Mouse (Mus musculus): ENCODE data around the gene Ripor3. TPM values are rescaled to one million over a fixed set of nuclear protein-coding genes. Genes with fewer than 3 reads are reported as not detected.
A peak's percentile ranks its signal among the peaks of the same experiment; 100 is the strongest.

Ripor3 gene
- polyA plus RNA-seq, 1 experiment, result 0.84 TPM

- no peak overlapping the region for H3K27ac ChIP-seq (ENCODE audit: insufficient read depth, low read length)
- peaks cover 32% of the 10 kb centered on the region for H3K4me1 ChIP-seq (ENCODE audit: control insufficient read depth, insufficient read depth, low read length)
- no peak for DNase-seq
- H3K4me3 ChIP-seq (replicated peaks; ENCODE audit: insufficient read depth, low read depth, low read length), result no peak overlapping the region
- no peak for TF ChIP-seq POLR2A (IDR thresholded peaks at IDR 0.05; ENCODE audit: borderline replicate concordance, insufficient read depth, low read length)
- no peak for TF ChIP-seq CTCF (IDR thresholded peaks at IDR 0.05; ENCODE audit: borderline replicate concordance, insufficient read depth, low read depth, low read length)
- WGBS, result 79% methylated on average over 4 of the region's 4 CpGs
- H3K27me3 ChIP-seq (ENCODE audit: control insufficient read depth, insufficient read depth, low read length), result no peaks in the 10 kb centered on the region
Observed at GRCm38 (mm10) chr2:167959384-167959911, 51.0 kb downstream of the Ripor3 start.

GRCm38 (mm10) chr2:167958843-167959242 is 51.6 kb downstream of the Ripor3 start:
- Histone ChIP-seq H3K4me3 (replicated peaks; ENCODE audit: insufficient read depth, low read depth, low read length) (no peak overlapping the region), H3K27me3 (ENCODE audit: control insufficient read depth, insufficient read depth, low read length) (no peaks in the 10 kb centered on the region), H3K4me1 (ENCODE audit: control insufficient read depth, insufficient read depth, low read length) (peaks cover 32% of the 10 kb centered on the region), H3K27ac (ENCODE audit: insufficient read depth, low read length) (no peak overlapping the region)
- TF ChIP-seq POLR2A (IDR thresholded peaks at IDR 0.05; ENCODE audit: borderline replicate concordance, insufficient read depth, low read length), result no peak
- no peak for TF ChIP-seq CTCF (IDR thresholded peaks at IDR 0.05; ENCODE audit: borderline replicate concordance, insufficient read depth, low read depth, low read length)
- WGBS, result 2% methylated on average over 4 of the region's 4 CpGs
- peak; percentile 73 to 84 for DNase-seq

- H3K27ac ChIP-seq (ENCODE audit: insufficient read depth, low read length), result no peak overlapping the region
- no peaks in the 10 kb centered on the region for H3K27me3 ChIP-seq (ENCODE audit: control insufficient read depth, insufficient read depth, low read length)
- WGBS, result 6% methylated on average over 5 of the region's 5 CpGs
- H3K4me1 ChIP-seq (ENCODE audit: control insufficient read depth, insufficient read depth, low read length), result peaks cover 26% of the 10 kb centered on the region
- H3K4me3 ChIP-seq (replicated peaks; ENCODE audit: insufficient read depth, low read depth, low read length), result no peak overlapping the region
- peak; percentile 64 to 70 for DNase-seq
- TF ChIP-seq CTCF (IDR thresholded peaks at IDR 0.05; ENCODE audit: borderline replicate concordance, insufficient read depth, low read depth, low read length), result no peak
- TF ChIP-seq POLR2A (IDR thresholded peaks at IDR 0.05; ENCODE audit: borderline replicate concordance, insufficient read depth, low read length), result no peak
Observed at GRCm38 (mm10) chr2:167958082-167958788, 52.2 kb downstream of the Ripor3 start.

GRCm38 (mm10) chr2:167957539-167957938 is 52.9 kb downstream of the Ripor3 start:
- Histone ChIP-seq H3K4me3 (replicated peaks; ENCODE audit: insufficient read depth, low read depth, low read length) (no peak overlapping the region), H3K27ac (ENCODE audit: insufficient read depth, low read length) (no peak overlapping the region), H3K4me1 (ENCODE audit: control insufficient read depth, insufficient read depth, low read length) (peaks cover 19% of the 10 kb centered on the region), H3K27me3 (ENCODE audit: control insufficient read depth, insufficient read depth, low read length) (no peaks in the 10 kb centered on the region)
- no peak for DNase-seq
- TF ChIP-seq POLR2A (IDR thresholded peaks at IDR 0.05; ENCODE audit: borderline replicate concordance, insufficient read depth, low read length), result no peak
- peak; percentile 14; the same call in 1 of the 2 replicates for TF ChIP-seq CTCF (IDR thresholded peaks at IDR 0.05; ENCODE audit: borderline replicate concordance, insufficient read depth, low read depth, low read length)
- 100% methylated on average over 1 of the region's 1 CpGs for WGBS

GRCm38 (mm10) chr2:167954928-167955327 is 55.5 kb downstream of the Ripor3 start:
- no peak for DNase-seq
- H3K27me3 ChIP-seq (ENCODE audit: control insufficient read depth, insufficient read depth, low read length), result no peaks in the 10 kb centered on the region
- peaks cover 34% of the 10 kb centered on the region for H3K4me1 ChIP-seq (ENCODE audit: control insufficient read depth, insufficient read depth, low read length)
- TF ChIP-seq CTCF (IDR thresholded peaks at IDR 0.05; ENCODE audit: borderline replicate concordance, insufficient read depth, low read depth, low read length) (no peak), POLR2A (IDR thresholded peaks at IDR 0.05; ENCODE audit: borderline replicate concordance, insufficient read depth, low read length) (no peak)
- H3K4me3 ChIP-seq (replicated peaks; ENCODE audit: insufficient read depth, low read depth, low read length), result no peak overlapping the region
- WGBS, result 74% methylated on average over 7 of the region's 7 CpGs
- no peak overlapping the region for H3K27ac ChIP-seq (ENCODE audit: insufficient read depth, low read length)

- Histone ChIP-seq H3K4me3 (replicated peaks; ENCODE audit: insufficient read depth, low read depth, low read length) (no peak overlapping the region), H3K27me3 (ENCODE audit: control insufficient read depth, insufficient read depth, low read length) (no peaks in the 10 kb centered on the region), H3K27ac (ENCODE audit: insufficient read depth, low read length) (no peak overlapping the region), H3K4me1 (ENCODE audit: control insufficient read depth, insufficient read depth, low read length) (peaks cover 38% of the 10 kb centered on the region)
- DNase-seq, result no peak
- WGBS, result 92% methylated on average over 10 of the region's 10 CpGs
- TF ChIP-seq POLR2A (IDR thresholded peaks at IDR 0.05; ENCODE audit: borderline replicate concordance, insufficient read depth, low read length), result no peak
- no peak for TF ChIP-seq CTCF (IDR thresholded peaks at IDR 0.05; ENCODE audit: borderline replicate concordance, insufficient read depth, low read depth, low read length)
Observed at GRCm38 (mm10) chr2:167953819-167954218, 56.6 kb downstream of the Ripor3 start.

GRCm38 (mm10) chr2:167951301-167952211 is 58.9 kb downstream of the Ripor3 start:
- TF ChIP-seq CTCF (IDR thresholded peaks at IDR 0.05; ENCODE audit: borderline replicate concordance, insufficient read depth, low read depth, low read length) (no peak), POLR2A (IDR thresholded peaks at IDR 0.05; ENCODE audit: borderline replicate concordance, insufficient read depth, low read length) (no peak)
- H3K4me1 ChIP-seq (ENCODE audit: control insufficient read depth, insufficient read depth, low read length), result peaks cover 40% of the 10 kb centered on the region

More at GRCm38 (mm10) chr2:167951301-167952211, 58.9 kb downstream of the Ripor3 start:
- Histone ChIP-seq H3K4me3 (replicated peaks; ENCODE audit: insufficient read depth, low read depth, low read length) (no peak overlapping the region), H3K27ac (ENCODE audit: insufficient read depth, low read length) (no peak overlapping the region), H3K27me3 (ENCODE audit: control insufficient read depth, insufficient read depth, low read length) (no peaks in the 10 kb centered on the region)
- 53% methylated on average over 13 of the region's 13 CpGs for WGBS
- peak; percentile 42 to 60 for DNase-seq
